ENCODE assay signal across 14 mouse cellular contexts in the genomic region with DNA sequence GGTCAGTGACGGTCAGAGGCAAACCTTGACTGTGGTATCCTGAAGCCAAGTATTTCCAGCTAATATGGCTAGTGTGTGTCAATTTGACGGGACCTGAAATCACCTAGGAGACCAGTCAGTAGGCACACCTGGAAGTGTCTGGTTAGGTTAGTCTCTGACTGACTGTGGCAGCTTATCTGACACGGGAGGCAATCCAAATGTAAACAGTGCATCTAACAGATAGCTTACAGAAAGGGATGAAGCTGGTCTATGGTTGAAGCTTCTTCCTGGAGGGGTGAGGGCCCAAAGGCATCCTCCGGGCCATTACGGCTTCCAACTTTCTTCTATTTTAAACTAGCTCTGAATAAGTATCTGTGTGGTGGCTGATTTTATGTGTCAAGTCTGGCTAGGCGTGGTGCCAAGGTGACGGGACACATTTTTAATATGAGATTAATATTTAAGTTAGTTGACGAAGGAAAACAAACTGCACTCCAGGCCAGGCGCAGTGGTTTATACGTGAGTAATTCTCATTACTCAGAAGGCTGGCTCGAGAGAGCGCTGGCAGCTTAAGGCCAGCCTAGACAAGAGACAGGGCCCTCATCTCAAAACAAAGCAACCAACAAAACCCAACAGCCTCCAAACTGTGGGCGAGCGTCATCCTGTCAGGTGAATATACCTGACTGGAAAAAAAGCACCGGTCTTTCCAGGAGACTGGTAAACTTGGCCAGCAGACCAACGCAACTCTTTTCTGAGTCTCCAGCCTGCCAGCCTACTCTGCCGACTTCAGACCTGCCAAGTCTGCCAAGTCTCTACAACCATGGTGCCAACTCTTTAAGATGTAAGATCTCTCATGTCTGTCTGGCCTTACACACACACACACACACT. TPM values are rescaled to one million over a fixed set of nuclear protein-coding genes. Genes with fewer than 3 reads are reported as not detected.
DNase-seq lines count a peak whose midpoint lies in the region; ATAC-seq and TF ChIP-seq lines count a peak whose summit lies in the region.
"Had no signal": no experiment of that assay in that cellular context is flagged by ENCODE, and none has a peak within 500 bp of the region (broad histone marks: within the 10 kb centered on the region; RNA-seq: fewer than 3 reads in every experiment).

No protein-coding gene starts in this region.

- no peak for DNase-seq in gastrocnemius, adult 2 months
- no peak for DNase-seq in gastrocnemius, adult 8-10 months (ENCODE audit: low spot score in 2 of 2)
- DNase-seq in lung, postnatal 10 days, result peak; percentile 25
- no peak for DNase-seq in lung, postnatal 36 days
- no peak for DNase-seq in frontal cortex, postnatal 25 days (ENCODE audit: low spot score in 2 of 2)
- DNase-seq in layer of hippocampus, postnatal 36 days, result no peak
- DNase-seq: gastrocnemius, postnatal 14 days; lung, adult 18-20 months; right cerebral cortex, postnatal 4 days had no signal

- no peak overlapping the region for H3K4me3 ChIP-seq in gastrocnemius, adult 2 months
- no peak overlapping the region for H3K4me3 ChIP-seq in forebrain, embryonic 16.5 days (replicated peaks; ENCODE audit: low read length)
- no peak overlapping the region for H3K4me3 ChIP-seq in testis, adult 2 months (ENCODE audit: control insufficient read depth, low read depth, low read length)
- H3K4me3 ChIP-seq: embryonic facial prominence, embryonic 15.5 days had no signal

- H3K9me3 ChIP-seq in forebrain, embryonic 16.5 days (ENCODE audit: control insufficient read depth, low read length), result no peaks in the 10 kb centered on the region
- H3K9me3 ChIP-seq: embryonic facial prominence, embryonic 15.5 days had no signal

- H3K9ac ChIP-seq in forebrain, embryonic 16.5 days (replicated peaks; ENCODE audit: low read depth, low read length), result no peak overlapping the region
- H3K9ac ChIP-seq: embryonic facial prominence, embryonic 15.5 days had no signal

- H3K36me3 ChIP-seq in forebrain, embryonic 16.5 days (ENCODE audit: control insufficient read depth, insufficient read depth), result no peaks in the 10 kb centered on the region
- H3K36me3 ChIP-seq in testis, adult 2 months (ENCODE audit: control insufficient read depth, insufficient read depth, low read length), result no peaks in the 10 kb centered on the region
- H3K36me3 ChIP-seq: embryonic facial prominence, embryonic 15.5 days had no signal

- TF ChIP-seq CTCF in gastrocnemius, adult 2 months (IDR thresholded peaks at IDR 0.05), result no peak
- TF ChIP-seq CTCF in testis, adult 2 months (IDR thresholded peaks at IDR 0.05; ENCODE audit: control insufficient read depth, insufficient read depth, insufficient replicate concordance, low read depth, low read length), result no peak

- intact Hi-C loops in gastrocnemius, adult 2 months (cut with DNase I), result no loop called here

- H3K27ac ChIP-seq in gastrocnemius, adult 2 months, result peak overlapping the region; percentile 40; the same call in 1 of the 2 replicates
- H3K27ac ChIP-seq in forebrain, embryonic 16.5 days (ENCODE audit: low read length), result no peak overlapping the region
- peak overlapping the region; percentile 43; the same call in 1 of the 2 replicates for H3K27ac ChIP-seq in testis, adult 2 months (ENCODE audit: control insufficient read depth, insufficient read depth, low read depth, low read length)
- H3K27ac ChIP-seq: embryonic facial prominence, embryonic 15.5 days; hindbrain, postnatal 0 days had no signal

- no peak for TF ChIP-seq POLR2A in testis, adult 2 months (IDR thresholded peaks at IDR 0.05; ENCODE audit: control insufficient read depth, low read depth, low read length)

- H3K4me1 ChIP-seq in forebrain, embryonic 16.5 days (replicated peaks; ENCODE audit: control insufficient read depth, insufficient read depth, low read length), result peaks cover 49% of the 10 kb centered on the region
- peaks cover 4% of the 10 kb centered on the region for H3K4me1 ChIP-seq in testis, adult 2 months (ENCODE audit: control insufficient read depth, insufficient read depth, low read length)

- WGBS in forebrain, embryonic 16.5 days, result 69% methylated on average over 17 of the region's 17 CpGs

- no peaks in the 10 kb centered on the region for H3K27me3 ChIP-seq in forebrain, embryonic 16.5 days (replicated peaks; ENCODE audit: control insufficient read depth, insufficient read depth, low read length)
- no peaks in the 10 kb centered on the region for H3K27me3 ChIP-seq in testis, adult 2 months (ENCODE audit: control insufficient read depth, insufficient read depth, low read length)
- H3K27me3 ChIP-seq: embryonic facial prominence, embryonic 15.5 days had no signal

- no peak overlapping the region for H3K4me2 ChIP-seq in forebrain, embryonic 16.5 days (ENCODE audit: low read length)
- H3K4me2 ChIP-seq: embryonic facial prominence, embryonic 15.5 days; midbrain, embryonic 11.5 days had no signal

- 0 out of 2 replicates have a peak, but pooled peaks have one; percentile 29 for ATAC-seq in forebrain, embryonic 16.5 days
- ATAC-seq: hindbrain, postnatal 0 days had no signal

RNA-seq across cellular contexts. Expression of a gene that starts 23.2 kb away (rescaled TPM):
- 10 to 100 TPM; 14.6 to 23.5 TPM for total RNA-seq in gastrocnemius, adult 2 months (2021)
- total RNA-seq in gastrocnemius, adult 8-10 months (2022), result 10 to 100 TPM; 17.8 to 22.5 (median 18.8) TPM
- 48.4 and 50.7 TPM in 2 replicates for polyA plus RNA-seq in forebrain, embryonic 16.5 days (2015; fragmentation: Nextera tagmentation; extraction: Ambion mirVana)
- polyA plus RNA-seq in testis, adult 2 months (2012; rRNA removed), result 16.5 and 21.6 TPM in 2 replicates
- 10 to 100 TPM; 63.9 to 77.7 TPM for total RNA-seq in layer of hippocampus, postnatal 36 days (2021)

RNA-seq across cellular contexts. Expression of a gene that starts 59.3 kb away (rescaled TPM):
- 100 to 1,000 TPM; 147 to 166 TPM for total RNA-seq in gastrocnemius, adult 2 months (2021)
- total RNA-seq in gastrocnemius, adult 8-10 months (2022), result 100 to 1,000 TPM; 134 to 158 (median 146) TPM
- 296 and 323 TPM in 2 replicates for polyA plus RNA-seq in forebrain, embryonic 16.5 days (2015; fragmentation: Nextera tagmentation; extraction: Ambion mirVana)
- 60.4 and 63.7 TPM in 2 replicates for polyA plus RNA-seq in testis, adult 2 months (2012; rRNA removed)
- 100 to 1,000 TPM; 464 to 480 TPM for total RNA-seq in layer of hippocampus, postnatal 36 days (2021)
